Mouse (Mus musculus) forebrain, embryonic 16.5 days (tissue): ENCODE results near the gene 1810010D01Rik. TPM values are rescaled to one million over a fixed set of nuclear protein-coding genes. Genes with fewer than 3 reads are reported as not detected.

ENCODE experiments used
- ATAC-seq: fragments of 200-750 bp; cut with Nextera tagmentation; 2 replicates; pipeline ENCODE4 v1.8.0; 2017; ENCODE audit warnings: mild to moderate bottlenecking, moderate library complexity
- H3K27ac ChIP-seq: fragments of 300-500 bp; sonication (generic); 2 replicates; pipeline ENCODE4 v1.5.1; 2014; ENCODE audit warnings: low read length, control low read depth
- H3K27me3 ChIP-seq: fragments of 300-500 bp; sonication (generic); replicated peaks from 2 replicates; pipeline ENCODE4 v1.6.1; 2014; ENCODE audit warnings: low read length; ENCODE audit not compliant: control insufficient read depth, insufficient read depth
- H3K36me3 ChIP-seq: fragments of 300-500 bp; sonication (generic); 2 replicates; pipeline ENCODE4 v1.6.1; 2014; ENCODE audit not compliant: control insufficient read depth, insufficient read depth
- H3K4me1 ChIP-seq: fragments of 300-500 bp; sonication (generic); replicated peaks from 2 replicates; pipeline ENCODE4 v1.6.1; 2014; ENCODE audit warnings: low read length; ENCODE audit not compliant: control insufficient read depth, insufficient read depth
- H3K4me2 ChIP-seq: fragments of 300-500 bp; sonication (generic); 2 replicates; pipeline ENCODE4 v1.6.1; 2014; ENCODE audit warnings: mild to moderate bottlenecking, low read length, control low read depth
- H3K4me3 ChIP-seq: fragments of 300-500 bp; sonication (generic); replicated peaks from 2 replicates; pipeline ENCODE4 v1.5.1; 2014; ENCODE audit warnings: mild to moderate bottlenecking, low read length, control low read depth
- H3K9ac ChIP-seq: fragments of 300-500 bp; sonication (generic); replicated peaks from 2 replicates; pipeline ENCODE4 v1.6.1; 2014; ENCODE audit warnings: low read depth, low read length, control low read depth
- H3K9me3 ChIP-seq: fragments of 300-500 bp; sonication (generic); 2 replicates; pipeline ENCODE4 v1.6.1; 2016; ENCODE audit warnings: low read length; ENCODE audit not compliant: control insufficient read depth
- WGBS: fragments of 180-500 bp; shearing (Covaris S2); extraction: QIAGEN DNeasy Blood & Tissue Kit; methylation state at CpG from one replicate; pipeline ENCODE4 v1.1.7; 2014; 5-methylcytosine and 5-hydroxymethylcytosine counted together
- polyA plus RNA-seq: library from polyadenylated mRNA; unstranded; fragments of >200 nt; fragmentation: Nextera tagmentation; extraction: Ambion mirVana; gene quantifications from 2 replicates; pipeline ENCODE4 v1.2.1, GENCODE M21; 2015

Gene 1810010D01Rik
- polyA plus RNA-seq, 1 experiment from 2014 or later = not detected

- Histone ChIP-seq H3K27ac (no peak overlapping the region), H3K4me2 (no peak overlapping the region), H3K27me3 (no peaks in the 10 kb centered on the region), H3K9me3 (0 out of 2 replicates have a peak, but pooled peaks cover 2% of the 10 kb centered on the region), H3K9ac (no peak overlapping the region), H3K4me1 (peaks cover 13% of the 10 kb centered on the region), H3K36me3 (no peaks in the 10 kb centered on the region), H3K4me3 (no peak overlapping the region)
- WGBS = 49% methylated on average over 3 of the region's 3 CpGs
- no peak for ATAC-seq
These were observed 10.2 kb downstream of the 1810010D01Rik start for GRCm38 (mm10) chr7:145197711-145198110.

- 0 out of 2 replicates have a peak, but pooled peaks cover 2% of the 10 kb centered on the region for H3K9me3 ChIP-seq
- H3K27me3 ChIP-seq = no peaks in the 10 kb centered on the region
- H3K9ac ChIP-seq = no peak overlapping the region
- H3K4me3 ChIP-seq = no peak overlapping the region
- H3K4me2 ChIP-seq = no peak overlapping the region
- H3K4me1 ChIP-seq = peaks cover 13% of the 10 kb centered on the region
- H3K36me3 ChIP-seq = no peaks in the 10 kb centered on the region
- no peak for ATAC-seq
- H3K27ac ChIP-seq = no peak overlapping the region
- 88% methylated on average over 3 of the region's 3 CpGs for WGBS
These were observed 10.9 kb downstream of the 1810010D01Rik start for GRCm38 (mm10) chr7:145197042-145197441.

- Histone ChIP-seq H3K9me3 (0 out of 2 replicates have a peak, but pooled peaks cover 2% of the 10 kb centered on the region), H3K27ac (no peak overlapping the region), H3K4me3 (no peak overlapping the region), H3K4me1 (peaks cover 13% of the 10 kb centered on the region), H3K27me3 (no peaks in the 10 kb centered on the region), H3K4me2 (no peak overlapping the region), H3K9ac (no peak overlapping the region), H3K36me3 (no peaks in the 10 kb centered on the region)
- ATAC-seq = no peak
- WGBS = 89% methylated on average over 6 of the region's 6 CpGs
These were observed 11.6 kb downstream of the 1810010D01Rik start for GRCm38 (mm10) chr7:145196340-145196739.

- Histone ChIP-seq H3K4me3 (no peak overlapping the region), H3K9me3 (no peaks in the 10 kb centered on the region), H3K4me1 (peaks cover 13% of the 10 kb centered on the region), H3K4me2 (no peak overlapping the region), H3K27ac (no peak overlapping the region), H3K27me3 (no peaks in the 10 kb centered on the region), H3K9ac (no peak overlapping the region), H3K36me3 (no peaks in the 10 kb centered on the region)
- 60% methylated on average over 5 of the region's 5 CpGs for WGBS
- no peak for ATAC-seq
These were observed 12.6 kb downstream of the 1810010D01Rik start for GRCm38 (mm10) chr7:145195186-145195927.

- Histone ChIP-seq H3K27ac (no peak overlapping the region), H3K4me3 (no peak overlapping the region), H3K4me2 (no peak overlapping the region), H3K27me3 (no peaks in the 10 kb centered on the region), H3K9ac (no peak overlapping the region), H3K36me3 (no peaks in the 10 kb centered on the region), H3K9me3 (no peaks in the 10 kb centered on the region), H3K4me1 (peaks cover 13% of the 10 kb centered on the region)
- ATAC-seq = peak; percentile 83
- 62% methylated on average over 3 of the region's 3 CpGs for WGBS
These were observed 13.3 kb downstream of the 1810010D01Rik start for GRCm38 (mm10) chr7:145194455-145195161.

GRCm38 (mm10) chr7:145192836-145193235 is 15.1 kb downstream of the 1810010D01Rik start:
- Histone ChIP-seq H3K27ac (no peak overlapping the region), H3K36me3 (no peaks in the 10 kb centered on the region), H3K9me3 (no peaks in the 10 kb centered on the region), H3K4me1 (peaks cover 13% of the 10 kb centered on the region), H3K27me3 (no peaks in the 10 kb centered on the region), H3K4me3 (no peak overlapping the region), H3K9ac (no peak overlapping the region), H3K4me2 (no peak overlapping the region)
- 84% methylated on average over 6 of the region's 6 CpGs for WGBS
- ATAC-seq = no peak

- no peak overlapping the region for H3K9ac ChIP-seq
- no peaks in the 10 kb centered on the region for H3K27me3 ChIP-seq
- H3K4me3 ChIP-seq = no peak overlapping the region
- peaks cover 13% of the 10 kb centered on the region for H3K4me1 ChIP-seq
- H3K36me3 ChIP-seq = no peaks in the 10 kb centered on the region
- H3K4me2 ChIP-seq = no peak overlapping the region
- no peak for ATAC-seq
- H3K9me3 ChIP-seq = no peaks in the 10 kb centered on the region
- H3K27ac ChIP-seq = no peak overlapping the region
These were observed 17.4 kb downstream of the 1810010D01Rik start for GRCm38 (mm10) chr7:145190520-145190919.

GRCm38 (mm10) chr7:145189342-145189741 is 18.6 kb downstream of the 1810010D01Rik start:
- 58% methylated on average over 8 of the region's 8 CpGs for WGBS
- no peak overlapping the region for H3K4me3 ChIP-seq
- H3K36me3 ChIP-seq = no peaks in the 10 kb centered on the region
- no peak overlapping the region for H3K9ac ChIP-seq
- H3K9me3 ChIP-seq = no peaks in the 10 kb centered on the region
- H3K4me2 ChIP-seq = no peak overlapping the region
- ATAC-seq = no peak
- no peak overlapping the region for H3K27ac ChIP-seq
- no peaks in the 10 kb centered on the region for H3K27me3 ChIP-seq
- peaks cover 5% of the 10 kb centered on the region for H3K4me1 ChIP-seq

- WGBS = 74% methylated on average over 3 of the region's 3 CpGs
- H3K27ac ChIP-seq = no peak overlapping the region
- H3K4me1 ChIP-seq = no peaks in the 10 kb centered on the region
- H3K4me2 ChIP-seq = no peak overlapping the region
- H3K36me3 ChIP-seq = no peaks in the 10 kb centered on the region
- no peak overlapping the region for H3K9ac ChIP-seq
- H3K9me3 ChIP-seq = no peaks in the 10 kb centered on the region
- ATAC-seq = no peak
- no peaks in the 10 kb centered on the region for H3K27me3 ChIP-seq
- no peak overlapping the region for H3K4me3 ChIP-seq
These were observed 20.1 kb downstream of the 1810010D01Rik start for GRCm38 (mm10) chr7:145187802-145188201.
